Mouse (Mus musculus) cerebellum, adult 18-20 months (tissue): ENCODE measurements at regions not wholly inside any gene's neighbourhood (a gene's known extent, or its start where the extent isn't known, plus 50 kb on each side); places are given as distances from the start of the nearest gene placed in this dataset.
"Not testable (repeated sequence)": the region's sequence is repeated elsewhere in the genome, so short reads cannot be mapped to it uniquely, and the experiment has no call there.

Experiments
- DNase-seq, 2 experiments: peaks; one replicate each; pipeline ENCODE4 v3.0.0; 2021

- no peak for DNase-seq
These were observed 220.8 kb upstream of the Irx1 start for GRCm38 (mm10) chr13:72184116-72184845.

DNA sequence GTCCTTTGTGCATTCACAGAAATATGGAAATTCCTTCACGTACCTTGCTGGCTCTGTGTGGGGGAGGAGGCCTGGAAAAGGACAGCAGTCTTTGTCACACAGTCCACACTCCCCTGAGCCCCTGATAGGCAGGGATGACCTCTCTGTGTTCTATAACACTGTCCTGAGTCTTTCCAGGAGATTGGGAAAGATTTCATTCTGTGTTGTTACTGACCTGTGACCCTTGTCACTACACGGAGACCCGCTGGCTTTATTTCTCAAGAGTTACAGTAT is 221.3 kb upstream of the Irx1 start:
- DNase-seq: no peak

GRCm38 (mm10) chr13:72195881-72196280 is 232.4 kb upstream of the Irx1 start:
- DNase-seq: no peak

GRCm38 (mm10) chr13:72198341-72199105 is 235.0 kb upstream of the Irx1 start:
- no peak for DNase-seq

DNA sequence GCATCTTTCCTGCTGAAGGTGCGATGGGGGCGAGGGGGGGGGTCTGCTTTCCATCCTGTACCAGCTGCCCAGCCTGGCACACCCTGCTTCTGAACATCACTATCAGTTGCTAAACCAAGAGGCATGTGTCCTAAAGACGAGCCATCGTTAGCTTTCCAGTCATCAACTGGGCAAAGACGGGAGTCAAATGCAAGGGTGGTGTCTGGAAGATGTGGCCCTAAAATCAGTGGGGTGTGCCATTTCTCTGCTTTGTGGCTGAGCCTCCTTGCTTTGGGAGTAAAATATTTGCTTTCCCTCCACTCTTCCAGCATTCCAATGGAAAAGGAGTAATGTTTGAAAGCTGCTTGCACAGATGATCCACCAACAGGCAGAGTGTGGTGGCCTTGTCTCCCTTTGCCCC is 246.0 kb upstream of the Irx1 start:
- DNase-seq: no peak

- DNase-seq: no peak
These were observed 246.5 kb upstream of the Irx1 start for GRCm38 (mm10) chr13:72209946-72210456.

DNA sequence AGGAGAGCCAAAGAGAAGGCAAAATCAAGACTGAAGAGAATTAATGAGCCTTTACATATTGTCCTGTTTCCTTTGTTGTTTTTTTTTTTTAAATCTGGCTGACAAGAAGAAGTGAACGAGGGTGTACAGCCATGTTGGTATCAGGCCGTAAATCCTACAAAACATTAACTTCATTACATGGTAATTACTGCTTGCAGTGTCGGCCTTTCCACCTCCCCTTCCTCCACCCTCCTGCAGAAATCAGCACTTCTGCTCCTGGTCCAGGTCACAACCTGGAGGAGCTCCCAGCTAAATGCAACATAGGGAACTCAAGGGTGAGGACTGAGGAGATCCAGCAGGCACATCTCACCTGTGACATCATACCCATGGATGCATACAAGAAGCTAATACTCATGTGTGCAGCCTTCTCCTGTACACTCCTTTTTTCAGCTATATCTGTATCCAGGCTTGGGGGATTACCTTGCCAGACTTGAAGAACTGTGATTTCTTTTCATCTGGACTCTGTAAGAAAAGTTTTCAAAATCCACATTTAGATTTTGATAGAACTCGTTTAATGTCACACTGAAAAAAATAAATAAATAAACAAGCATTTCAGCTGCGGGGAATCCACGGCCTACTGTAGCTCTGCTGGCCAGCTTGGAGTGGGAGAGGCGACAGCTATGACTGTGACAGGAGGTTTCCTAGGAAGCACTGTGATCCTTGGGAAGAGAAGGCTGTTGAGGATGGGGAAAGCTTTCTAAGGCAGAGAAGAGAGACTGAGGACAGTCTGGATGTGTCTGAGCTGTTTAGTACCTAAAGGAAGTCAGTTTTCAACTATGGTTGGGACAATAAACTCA is 247.2 kb upstream of the Irx1 start:
- no peak for DNase-seq

DNA sequence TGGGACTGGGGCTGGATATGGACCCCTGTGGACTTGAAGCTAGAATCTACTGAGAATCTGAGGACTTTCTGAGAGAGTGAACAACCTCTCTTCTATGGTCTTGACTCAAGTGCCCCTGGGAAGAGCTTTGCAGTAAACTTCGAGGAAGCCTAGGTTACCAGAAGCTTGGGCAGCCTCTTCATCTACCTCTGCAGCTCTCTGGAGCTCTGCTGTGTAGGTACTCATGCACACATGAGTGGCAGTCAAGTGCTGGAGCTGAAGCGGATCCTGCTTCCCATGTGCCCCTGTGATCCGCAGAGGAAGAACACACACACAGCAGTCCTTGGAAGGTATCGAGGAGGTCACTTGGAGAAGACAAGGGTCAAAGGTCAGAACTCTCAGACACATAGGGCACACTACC is 248.2 kb upstream of the Irx1 start:
- DNase-seq: no peak

DNA sequence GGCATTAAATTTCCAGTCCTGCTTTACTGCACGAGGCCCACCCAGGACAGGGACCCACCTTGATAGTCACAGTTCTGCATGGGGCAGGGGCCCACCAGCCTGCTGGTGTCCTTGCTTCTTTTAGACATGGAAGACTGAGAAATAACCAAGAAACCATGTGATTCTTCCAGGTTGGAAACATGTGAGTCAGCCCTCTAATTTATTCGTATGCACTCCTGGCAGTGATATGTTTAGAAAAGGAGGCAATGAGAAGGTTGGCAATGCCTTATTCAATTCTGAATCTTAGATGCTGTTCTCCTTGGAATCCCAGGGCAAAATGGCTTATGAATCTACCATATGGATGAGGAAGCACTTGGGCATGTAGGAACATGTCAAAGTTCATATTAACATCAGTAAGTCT is 249.2 kb upstream of the Irx1 start:
- no peak for DNase-seq

GRCm38 (mm10) chr13:72219329-72219728 is 255.8 kb upstream of the Irx1 start:
- DNase-seq: no peak

GRCm38 (mm10) chr13:72227102-72227501 is 263.6 kb upstream of the Irx1 start:
- no peak for DNase-seq

- no peak for DNase-seq
These were observed 267.6 kb upstream of the Irx1 start for GRCm38 (mm10) chr13:72231032-72231591.

- DNase-seq: no peak
These were observed 268.6 kb upstream of the Irx1 start for GRCm38 (mm10) chr13:72232080-72232479.

DNA sequence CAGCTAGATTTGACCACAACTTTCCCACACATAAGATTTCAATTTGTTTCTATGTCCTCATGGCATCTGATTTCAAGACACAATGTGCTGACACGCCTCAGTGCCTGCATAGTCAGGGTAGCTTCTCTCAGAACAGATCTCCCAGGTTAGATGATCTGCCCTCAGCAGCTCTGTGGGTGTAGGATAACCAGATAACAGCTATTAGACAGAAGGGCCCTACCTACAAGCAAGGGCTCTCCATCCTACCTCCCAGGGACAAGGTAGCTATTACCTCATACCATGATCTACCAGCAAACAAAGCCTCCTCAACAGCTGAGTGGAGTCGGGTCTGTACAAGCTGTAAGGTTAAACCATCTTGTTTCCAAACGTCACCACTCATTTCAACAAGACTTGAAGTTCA is 278.4 kb upstream of the Irx1 start:
- no peak for DNase-seq

DNA sequence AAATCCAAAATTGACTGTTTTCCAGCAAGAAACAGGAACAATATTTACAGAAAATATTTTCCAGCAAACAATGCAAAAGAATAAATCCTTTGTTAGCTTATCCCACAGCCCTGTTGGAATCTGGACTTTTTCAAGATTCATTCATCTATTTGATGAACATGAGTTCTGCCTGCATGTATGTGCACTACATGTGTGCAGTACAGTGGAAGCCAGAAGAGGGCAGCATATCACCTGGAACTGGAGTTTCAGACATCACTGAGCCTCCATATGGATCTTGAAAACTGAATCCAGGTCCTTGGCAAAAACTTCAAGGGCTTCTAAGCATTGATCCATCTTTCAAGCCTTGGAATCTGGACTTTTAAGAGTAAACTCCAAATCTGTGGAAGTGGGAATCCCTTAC is 286.9 kb upstream of the Irx1 start:
- DNase-seq: no peak

DNA sequence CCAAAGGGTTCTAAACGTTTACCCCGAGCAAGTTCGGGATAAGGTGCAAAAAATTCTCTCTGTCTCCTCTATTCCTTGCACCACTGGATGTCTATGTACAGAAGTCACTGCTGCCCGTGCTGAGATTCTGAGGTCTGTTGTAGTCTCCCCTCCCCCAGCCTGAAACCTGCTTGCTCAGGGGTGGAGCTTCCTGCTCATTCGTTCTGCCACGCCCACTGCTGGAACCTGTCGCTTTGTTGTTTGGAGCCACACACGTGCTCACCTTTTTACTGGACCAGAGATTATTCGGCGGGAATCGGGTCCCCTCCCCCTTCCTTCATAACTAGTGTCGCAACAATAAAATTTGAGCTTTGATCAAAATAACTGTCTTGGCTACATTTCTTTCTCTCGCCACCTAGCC is 289.7 kb upstream of the Irx1 start:
- DNase-seq: not testable (repeated sequence)

GRCm38 (mm10) chr13:72258794-72259193 is 295.3 kb upstream of the Irx1 start:
- DNase-seq: no peak

- no peak for DNase-seq
These were observed 300.9 kb upstream of the Irx1 start for GRCm38 (mm10) chr13:72264416-72264815.

DNA sequence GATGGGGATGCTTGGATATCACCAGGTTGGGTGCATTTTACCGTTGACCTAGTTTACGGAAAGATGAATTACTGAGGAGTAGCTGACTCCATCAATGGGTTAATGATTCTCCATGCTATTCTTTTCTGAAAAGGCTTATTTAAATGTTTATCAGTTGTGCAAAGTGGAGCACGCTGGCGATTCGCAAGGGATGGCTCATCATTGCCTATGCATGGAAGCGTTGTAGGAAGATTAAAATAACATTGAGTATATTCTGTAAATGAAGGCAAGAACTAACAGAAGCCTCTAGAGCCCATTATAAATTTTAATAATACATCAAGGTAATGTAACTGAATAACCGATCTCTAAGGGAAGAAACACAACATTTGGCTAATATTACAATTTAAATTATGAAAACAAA is 301.6 kb upstream of the Irx1 start:
- no peak for DNase-seq

DNA sequence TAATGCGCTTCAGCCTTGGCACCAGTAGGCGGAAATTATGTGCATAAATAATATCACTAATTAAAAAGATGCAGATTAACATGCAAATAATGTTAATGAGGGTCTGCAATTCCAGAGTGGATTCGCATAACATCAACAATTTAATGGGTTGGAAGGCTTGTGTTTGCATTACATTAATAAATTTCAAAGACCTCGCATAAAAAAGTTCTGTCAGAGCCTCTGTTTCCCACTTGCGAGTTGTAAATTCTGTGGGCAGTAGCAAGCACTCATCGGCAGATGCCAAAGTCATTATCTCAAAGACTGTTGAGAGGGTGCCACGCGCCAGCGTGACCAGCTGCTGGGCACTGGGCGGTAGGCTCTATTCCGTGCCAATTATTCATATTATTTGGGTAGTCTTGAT is 302.1 kb upstream of the Irx1 start:
- no peak for DNase-seq

DNA sequence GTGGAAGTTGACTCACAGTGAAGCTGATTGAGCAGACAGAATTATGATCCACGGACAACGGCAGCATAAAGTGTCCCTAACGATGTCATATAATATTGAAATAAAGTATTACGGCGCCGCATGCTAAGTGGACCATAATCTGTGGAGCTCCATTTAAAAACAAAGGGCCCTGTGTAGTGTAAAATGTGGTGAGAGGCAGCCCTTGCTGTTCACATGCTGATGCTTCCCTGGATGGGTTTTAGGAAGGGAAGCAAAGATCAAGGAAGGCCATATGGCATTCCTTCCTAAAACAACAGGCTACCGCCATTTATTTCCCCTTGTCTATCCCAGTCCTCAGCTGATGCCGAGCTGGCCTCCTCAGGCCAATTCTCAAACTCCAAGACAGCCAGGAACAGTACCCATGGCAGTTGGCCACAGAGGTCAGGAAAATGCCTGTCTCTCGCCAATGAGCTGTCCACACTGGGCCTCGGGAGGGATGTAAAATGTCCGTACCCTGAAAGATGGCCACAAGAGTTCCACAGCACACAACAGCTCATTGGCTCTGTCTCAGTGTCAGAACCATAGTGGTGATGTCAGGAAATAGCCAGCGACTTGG is 302.7 kb upstream of the Irx1 start:
- no peak for DNase-seq

GRCm38 (mm10) chr13:72280343-72280742 is 316.8 kb upstream of the Irx1 start:
- no peak for DNase-seq

GRCm38 (mm10) chr13:72280871-72281270 is 317.3 kb upstream of the Irx1 start:
- no peak for DNase-seq
